Mouse (Mus musculus): ENCODE data around the gene Dnajc28.

- TF ChIP-seq CTCF (IDR thresholded peaks at IDR 0.05; ENCODE audit: low read depth, low read length): no peak
- no peak for TF ChIP-seq POLR2A (IDR thresholded peaks at IDR 0.05; ENCODE audit: borderline replicate concordance, low read depth, low read length)
These were observed 6.3 kb downstream of the Dnajc28 start for GRCm38 (mm10) chr16:91612525-91612924.

Data from bone marrow macrophage, adult 2 months (primary cell).